Mouse (Mus musculus): ENCODE results near the gene Hyal4. TPM values are rescaled to one million over a fixed set of nuclear protein-coding genes. Genes with fewer than 3 reads are reported as not detected.

Hyal4 gene
- total RNA-seq (2014; fragmentation: Nextera tagmentation), result not detected in 2 replicates
- total RNA-seq (2017), result 0.06 TPM in 1 of 2 replicates, not detected in the other
- not detected in 2 replicates for polyA plus RNA-seq (2012)

GRCm38 (mm10) chr6:24748029-24748428 is at the start of gene Hyal4:
TSS of gene Hyal4 (plus strand) at chr6:24748329.
- no peaks in the 10 kb centered on the region for H3K4me1 ChIP-seq (ENCODE audit: insufficient read depth, low read depth, low read length)
- ATAC-seq (ENCODE audit: extremely low read depth, insufficient number of reproducible peaks, low FRiP score, poor library complexity, severe bottlenecking), result no peak
- no peaks in the 10 kb centered on the region for H3K9me3 ChIP-seq (replicated peaks)
- TF ChIP-seq GATA2 (IDR thresholded peaks at IDR 0.05; ENCODE audit: borderline replicate concordance, low read depth, low read length) (no peak), CTCF (IDR thresholded peaks at IDR 0.05; ENCODE audit: low read depth, low read length) (no peak), GATA1 (IDR thresholded peaks at IDR 0.05; ENCODE audit: borderline replicate concordance, low read length) (no peak), POLR2AphosphoS5 (IDR thresholded peaks at IDR 0.05; ENCODE audit: insufficient replicate concordance, low read depth, low read length) (no peak), TAL1 (conservative IDR thresholded peaks at IDR 0.05; ENCODE audit: low read depth, low read length) (no peak)
- no peaks in the 10 kb centered on the region for H3K36me3 ChIP-seq (replicated peaks)
- no peaks in the 10 kb centered on the region for H3K27me3 ChIP-seq (ENCODE audit: insufficient read depth, low read length)
- DNase-seq (ENCODE audit: low spot score), result no peak
- no peak within 1 kb of the TSS for H3K4me3 ChIP-seq (ENCODE audit: low read depth, low read length)

- peaks cover 9% of the 10 kb centered on the region; the same call in 1 of the 2 replicates for H3K27me3 ChIP-seq (ENCODE audit: insufficient read depth, low read length)
- no peak overlapping the region for H3K4me3 ChIP-seq (ENCODE audit: low read depth, low read length)
- H3K9me3 ChIP-seq (replicated peaks), result no peaks in the 10 kb centered on the region
- H3K4me1 ChIP-seq (ENCODE audit: insufficient read depth, low read depth, low read length), result no peaks in the 10 kb centered on the region
- DNase-seq (ENCODE audit: low spot score), result no peak
- no peaks in the 10 kb centered on the region for H3K36me3 ChIP-seq (replicated peaks)
- no peak for ATAC-seq (ENCODE audit: extremely low read depth, insufficient number of reproducible peaks, low FRiP score, poor library complexity, severe bottlenecking)
- TF ChIP-seq GATA2 (IDR thresholded peaks at IDR 0.05; ENCODE audit: borderline replicate concordance, low read depth, low read length) (no peak), GATA1 (IDR thresholded peaks at IDR 0.05; ENCODE audit: borderline replicate concordance, low read length) (no peak), TAL1 (conservative IDR thresholded peaks at IDR 0.05; ENCODE audit: low read depth, low read length) (no peak), CTCF (IDR thresholded peaks at IDR 0.05; ENCODE audit: low read depth, low read length) (no peak)
Measured at GRCm38 (mm10) chr6:24707090-24707489, 41.0 kb upstream of the Hyal4 start.

- TF ChIP-seq CTCF (IDR thresholded peaks at IDR 0.05; ENCODE audit: low read depth, low read length) (no peak), TAL1 (conservative IDR thresholded peaks at IDR 0.05; ENCODE audit: low read depth, low read length) (no peak), GATA2 (IDR thresholded peaks at IDR 0.05; ENCODE audit: borderline replicate concordance, low read depth, low read length) (no peak), POLR2AphosphoS5 (IDR thresholded peaks at IDR 0.05; ENCODE audit: insufficient replicate concordance, low read depth, low read length) (no peak), GATA1 (IDR thresholded peaks at IDR 0.05; ENCODE audit: borderline replicate concordance, low read length) (no peak)
- no peak overlapping the region for H3K4me3 ChIP-seq (ENCODE audit: low read depth, low read length)
- no peaks in the 10 kb centered on the region for H3K36me3 ChIP-seq (replicated peaks)
- ATAC-seq (ENCODE audit: extremely low read depth, insufficient number of reproducible peaks, low FRiP score, poor library complexity, severe bottlenecking) (no peak), DNase-seq (ENCODE audit: low spot score) (no peak)
- peaks cover 9% of the 10 kb centered on the region; the same call in 1 of the 2 replicates for H3K27me3 ChIP-seq (ENCODE audit: insufficient read depth, low read length)
- no peaks in the 10 kb centered on the region for H3K4me1 ChIP-seq (ENCODE audit: insufficient read depth, low read depth, low read length)
- H3K9me3 ChIP-seq (replicated peaks), result no peaks in the 10 kb centered on the region
Measured at GRCm38 (mm10) chr6:24707499-24707898, 40.6 kb upstream of the Hyal4 start.

GRCm38 (mm10) chr6:24721317-24722099 is 26.6 kb upstream of the Hyal4 start:
- TF ChIP-seq GATA2 (IDR thresholded peaks at IDR 0.05; ENCODE audit: borderline replicate concordance, low read depth, low read length) (no peak), TAL1 (conservative IDR thresholded peaks at IDR 0.05; ENCODE audit: low read depth, low read length) (no peak), CTCF (IDR thresholded peaks at IDR 0.05; ENCODE audit: low read depth, low read length) (no peak), GATA1 (IDR thresholded peaks at IDR 0.05; ENCODE audit: borderline replicate concordance, low read length) (no peak), POLR2AphosphoS5 (IDR thresholded peaks at IDR 0.05; ENCODE audit: insufficient replicate concordance, low read depth, low read length) (no peak)
- H3K9me3 ChIP-seq (replicated peaks), result no peaks in the 10 kb centered on the region
- ATAC-seq (ENCODE audit: extremely low read depth, insufficient number of reproducible peaks, low FRiP score, poor library complexity, severe bottlenecking) (no peak), DNase-seq (ENCODE audit: low spot score) (peak; percentile 2)
- H3K36me3 ChIP-seq (replicated peaks), result no peaks in the 10 kb centered on the region
- no peak overlapping the region for H3K4me3 ChIP-seq (ENCODE audit: low read depth, low read length)
- H3K27me3 ChIP-seq (ENCODE audit: insufficient read depth, low read length), result peaks cover 6% of the 10 kb centered on the region; the same call in 1 of the 2 replicates
- no peaks in the 10 kb centered on the region for H3K4me1 ChIP-seq (ENCODE audit: insufficient read depth, low read depth, low read length)

GRCm38 (mm10) chr6:24728130-24728529 is 20.0 kb upstream of the Hyal4 start:
- Histone ChIP-seq H3K9me3 (replicated peaks) (no peaks in the 10 kb centered on the region), H3K27me3 (ENCODE audit: insufficient read depth, low read length) (no peaks in the 10 kb centered on the region), H3K4me3 (ENCODE audit: low read depth, low read length) (no peak overlapping the region), H3K36me3 (replicated peaks) (no peaks in the 10 kb centered on the region), H3K4me1 (ENCODE audit: insufficient read depth, low read depth, low read length) (no peaks in the 10 kb centered on the region)
- DNase-seq (ENCODE audit: low spot score), result no peak
- ATAC-seq (ENCODE audit: extremely low read depth, insufficient number of reproducible peaks, low FRiP score, poor library complexity, severe bottlenecking), result no peak
- TF ChIP-seq POLR2AphosphoS5 (IDR thresholded peaks at IDR 0.05; ENCODE audit: insufficient replicate concordance, low read depth, low read length), result no peak
- no peak for TF ChIP-seq CTCF (IDR thresholded peaks at IDR 0.05; ENCODE audit: low read depth, low read length)
- TF ChIP-seq GATA2 (IDR thresholded peaks at IDR 0.05; ENCODE audit: borderline replicate concordance, low read depth, low read length), result no peak
- TF ChIP-seq TAL1 (conservative IDR thresholded peaks at IDR 0.05; ENCODE audit: low read depth, low read length), result no peak
- no peak for TF ChIP-seq GATA1 (IDR thresholded peaks at IDR 0.05; ENCODE audit: borderline replicate concordance, low read length)

- Histone ChIP-seq H3K36me3 (replicated peaks) (no peaks in the 10 kb centered on the region), H3K9me3 (replicated peaks) (no peaks in the 10 kb centered on the region), H3K27me3 (ENCODE audit: insufficient read depth, low read length) (peaks cover 3% of the 10 kb centered on the region; the same call in 1 of the 2 replicates), H3K4me1 (ENCODE audit: insufficient read depth, low read depth, low read length) (no peaks in the 10 kb centered on the region), H3K4me3 (ENCODE audit: low read depth, low read length) (no peak within 1 kb of the TSS)
- DNase-seq (ENCODE audit: low spot score), result no peak
- no peak for TF ChIP-seq GATA1 (IDR thresholded peaks at IDR 0.05; ENCODE audit: borderline replicate concordance, low read length)
- TF ChIP-seq GATA2 (IDR thresholded peaks at IDR 0.05; ENCODE audit: borderline replicate concordance, low read depth, low read length), result no peak
- TF ChIP-seq TAL1 (conservative IDR thresholded peaks at IDR 0.05; ENCODE audit: low read depth, low read length), result no peak
- TF ChIP-seq POLR2AphosphoS5 (IDR thresholded peaks at IDR 0.05; ENCODE audit: insufficient replicate concordance, low read depth, low read length), result no peak
- no peak for TF ChIP-seq CTCF (IDR thresholded peaks at IDR 0.05; ENCODE audit: low read depth, low read length)
- ATAC-seq (ENCODE audit: extremely low read depth, insufficient number of reproducible peaks, low FRiP score, poor library complexity, severe bottlenecking), result no peak
Measured at GRCm38 (mm10) chr6:24732945-24733344, 15.2 kb upstream of the Hyal4 start, which contains the start of gene Hyal6. TSS of gene Hyal6 (plus strand) at chr6:24733245.
